Mouse (Mus musculus) heart, embryonic 16.5 days (tissue): Measurements from ENCODE around the gene Lrrc28. TPM values are rescaled to one million over a fixed set of nuclear protein-coding genes. Genes with fewer than 3 reads are reported as not detected.
A peak's percentile ranks its signal among the peaks of the same experiment; 100 is the strongest.

Experiments used
- ATAC-seq: fragments of 200-750 bp; cut with Nextera tagmentation; replicated peaks from 2 replicates; pipeline ENCODE4 v1.8.0; 2017; ENCODE audit warnings: moderate number of reproducible peaks; ENCODE audit not compliant: insufficient read depth, low FRiP score; ENCODE audit errors: extremely low read depth
- H3K27ac ChIP-seq: fragments of 300-500 bp; sonication (generic); 2 replicates; pipeline ENCODE4 v1.5.1; 2014; ENCODE audit warnings: mild to moderate bottlenecking, low read length, control low read depth, moderate library complexity
- H3K27me3 ChIP-seq: fragments of 300-500 bp; sonication (generic); 2 replicates; pipeline ENCODE4 v1.6.1; 2014; ENCODE audit warnings: low read length, mixed read lengths; ENCODE audit not compliant: control insufficient read depth, insufficient read depth
- H3K36me3 ChIP-seq: fragments of 300-500 bp; sonication (generic); 2 replicates; pipeline ENCODE4 v1.6.1; 2014; ENCODE audit not compliant: control insufficient read depth, insufficient read depth
- H3K4me1 ChIP-seq: fragments of 300-500 bp; sonication (generic); 2 replicates; pipeline ENCODE4 v1.6.1; 2014; ENCODE audit warnings: low read length, mixed read lengths; ENCODE audit not compliant: control insufficient read depth, insufficient read depth
- H3K4me2 ChIP-seq: fragments of 300-500 bp; sonication (generic); 2 replicates; pipeline ENCODE4 v1.6.1; 2014; ENCODE audit warnings: low read depth, mild to moderate bottlenecking, control low read depth, low read length
- H3K4me3 ChIP-seq: fragments of 300-500 bp; sonication (generic); 2 replicates; pipeline ENCODE4 v1.5.1; 2014; ENCODE audit warnings: mild to moderate bottlenecking, control low read depth, low read length
- H3K9ac ChIP-seq: fragments of 300-500 bp; sonication (generic); 2 replicates; pipeline ENCODE4 v1.6.1; 2014; ENCODE audit warnings: low read length, control low read depth
- H3K9me3 ChIP-seq: fragments of 300-500 bp; sonication (generic); replicated peaks from 2 replicates; pipeline ENCODE4 v1.6.1; 2016; ENCODE audit warnings: low read length; ENCODE audit not compliant: control insufficient read depth
- WGBS: fragments of 180-500 bp; shearing (Covaris S2); extraction: QIAGEN DNeasy Blood & Tissue Kit; methylation state at CpG from one replicate; pipeline ENCODE4 v1.1.7; 2014; 5-methylcytosine and 5-hydroxymethylcytosine counted together
- polyA plus RNA-seq: library from polyadenylated mRNA; unstranded; fragments of >200 nt; fragmentation: Nextera tagmentation; extraction: Ambion mirVana; gene quantifications from 2 replicates; pipeline ENCODE4 v1.2.1, GENCODE M21; 2015

The Lrrc28 gene
- polyA plus RNA-seq, 1 experiment from 2014 or later = 13.0 TPM

DNA sequence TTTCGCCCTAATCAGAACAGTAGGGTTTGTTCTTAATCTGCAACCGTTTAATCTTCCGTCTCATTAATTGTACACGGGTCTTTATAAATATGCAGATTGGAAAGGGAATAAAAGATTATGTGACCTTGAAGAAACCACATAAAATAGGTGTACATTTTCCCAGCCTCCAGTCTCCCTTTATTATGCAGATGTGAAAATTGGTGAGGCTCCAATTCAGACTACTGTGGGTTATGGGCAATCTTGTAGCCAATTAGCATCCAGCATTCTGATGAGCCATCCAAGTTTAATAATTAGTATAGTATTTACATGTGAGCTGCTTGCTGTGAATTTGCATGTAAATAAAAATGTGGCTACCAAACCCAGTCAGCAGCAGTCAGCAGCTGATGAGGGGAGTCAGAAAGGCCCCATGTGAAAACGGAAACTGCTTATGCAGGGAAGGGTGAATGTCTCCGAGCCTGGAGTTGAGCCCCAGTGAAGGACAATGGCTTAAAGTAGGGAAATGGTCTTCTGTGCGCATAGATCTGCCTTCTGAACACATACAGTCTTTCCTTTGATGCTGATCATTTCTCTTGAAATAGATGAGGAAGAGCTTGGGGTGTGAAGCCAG is 176.2 kb downstream of the Lrrc28 start:
- Histone ChIP-seq H3K9ac (no peak overlapping the region), H3K36me3 (no peaks in the 10 kb centered on the region), H3K27me3 (no peaks in the 10 kb centered on the region), H3K4me3 (no peak overlapping the region), H3K9me3 (no peaks in the 10 kb centered on the region), H3K4me2 (no peak overlapping the region), H3K27ac (no peak overlapping the region), H3K4me1 (peaks cover 17% of the 10 kb centered on the region)
- WGBS = 80% methylated on average over 7 of the region's 7 CpGs
- ATAC-seq = no peak

DNA sequence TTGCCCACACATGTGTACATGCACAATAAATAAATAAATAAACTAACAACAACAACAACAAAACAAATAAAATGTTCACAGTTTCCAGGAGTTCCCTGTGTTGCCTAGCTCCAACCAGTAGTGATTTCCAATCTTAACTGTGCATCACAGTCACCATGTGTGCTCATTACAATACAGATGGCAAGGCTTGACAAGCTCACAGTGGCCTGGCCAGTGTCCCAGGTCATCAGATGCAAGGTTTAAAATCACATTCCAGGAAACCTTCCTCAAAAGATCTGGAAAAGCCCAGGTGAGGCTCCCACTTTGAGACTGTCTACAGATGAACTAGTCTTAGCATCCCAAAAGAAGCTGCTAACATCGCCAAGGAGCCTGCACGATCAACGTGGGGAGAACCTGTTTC is 176.9 kb downstream of the Lrrc28 start:
- H3K36me3 ChIP-seq = no peaks in the 10 kb centered on the region
- no peak overlapping the region for H3K4me2 ChIP-seq
- no peaks in the 10 kb centered on the region for H3K9me3 ChIP-seq
- 90% methylated on average over 3 of the region's 3 CpGs for WGBS
- peaks cover 24% of the 10 kb centered on the region for H3K4me1 ChIP-seq
- no peaks in the 10 kb centered on the region for H3K27me3 ChIP-seq
- no peak overlapping the region for H3K4me3 ChIP-seq
- no peak overlapping the region for H3K9ac ChIP-seq
- ATAC-seq = no peak
- no peak overlapping the region for H3K27ac ChIP-seq

DNA sequence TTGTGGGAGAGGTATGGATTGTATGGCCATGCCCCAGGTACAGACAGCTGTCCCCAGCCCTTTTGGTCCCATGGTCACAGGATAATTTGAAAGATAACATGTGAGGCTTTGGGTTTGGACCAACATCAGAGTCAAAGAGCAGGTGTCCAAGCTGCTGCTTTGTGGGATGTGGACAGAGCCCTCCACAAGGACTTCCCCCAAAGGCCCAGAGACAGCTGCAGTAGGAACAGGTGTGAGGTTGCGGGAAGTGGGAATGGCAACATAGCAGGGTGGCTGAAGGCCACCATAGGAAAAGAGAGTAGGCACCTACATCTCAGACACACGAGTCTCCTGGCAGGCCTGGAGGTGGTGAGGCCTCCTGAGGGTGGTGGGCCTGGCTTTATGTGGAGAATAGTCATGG is 178.7 kb downstream of the Lrrc28 start:
- Histone ChIP-seq H3K36me3 (no peaks in the 10 kb centered on the region), H3K27me3 (no peaks in the 10 kb centered on the region), H3K9me3 (no peaks in the 10 kb centered on the region), H3K4me2 (no peak overlapping the region), H3K9ac (no peak overlapping the region), H3K4me1 (peaks cover 38% of the 10 kb centered on the region), H3K4me3 (no peak overlapping the region), H3K27ac (no peak overlapping the region)
- 90% methylated on average over 2 of the region's 2 CpGs for WGBS
- ATAC-seq = no peak

- ATAC-seq = no peak
- 89% methylated on average over 8 of the region's 8 CpGs for WGBS
Observed at GRCm38 (mm10) chr7:67464633-67465032, 180.4 kb downstream of the Lrrc28 start.

DNA sequence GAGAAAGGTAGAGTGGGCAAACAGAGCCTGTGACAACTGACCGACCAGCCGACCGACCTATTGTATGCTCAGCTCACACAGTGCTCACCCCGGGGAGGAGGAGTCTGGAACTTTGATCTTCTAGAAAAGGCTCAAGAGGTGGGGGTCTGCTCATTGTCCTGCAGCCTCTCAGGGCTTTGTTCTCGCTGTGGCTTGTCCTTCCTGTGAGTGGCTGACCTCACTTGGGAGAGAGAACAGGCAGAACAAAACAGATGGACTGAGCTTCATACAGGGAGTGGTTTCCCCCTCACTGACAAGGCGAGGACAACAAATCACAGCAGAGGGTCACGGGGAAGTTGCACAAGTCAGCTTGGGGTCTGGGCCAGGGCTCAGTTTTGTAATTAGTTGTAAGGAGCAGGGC is 181.5 kb downstream of the Lrrc28 start:
- Histone ChIP-seq H3K4me3 (no peak overlapping the region), H3K9me3 (no peaks in the 10 kb centered on the region), H3K9ac (peak overlapping the region; percentile 31; the same call in 1 of the 2 replicates), H3K4me2 (peak overlapping the region; percentile 0; the same call in 1 of the 2 replicates), H3K27ac (peak overlapping the region; percentile 87), H3K36me3 (no peaks in the 10 kb centered on the region), H3K27me3 (no peaks in the 10 kb centered on the region), H3K4me1 (peaks cover 52% of the 10 kb centered on the region)
- peak; percentile 31 for ATAC-seq
- 19% methylated on average over 7 of the region's 7 CpGs for WGBS

More at GRCm38 (mm10) chr7:67464633-67465032, 180.4 kb downstream of the Lrrc28 start:
- no peaks in the 10 kb centered on the region for H3K9me3 ChIP-seq
- H3K4me1 ChIP-seq = peaks cover 44% of the 10 kb centered on the region
- H3K36me3 ChIP-seq = no peaks in the 10 kb centered on the region
- H3K4me3 ChIP-seq = no peak overlapping the region
- no peaks in the 10 kb centered on the region for H3K27me3 ChIP-seq
- no peak overlapping the region for H3K4me2 ChIP-seq
- no peak overlapping the region for H3K27ac ChIP-seq
- no peak overlapping the region for H3K9ac ChIP-seq

Other genes with a start within 250 kb of the Lrrc28 start
- gene Ttc23, start 2.1 kb upstream of the Lrrc28 start, polyA plus RNA-seq = 17.5 and 18.1 TPM in 2 replicates
- gene Synm, start 114.5 kb upstream of the Lrrc28 start, polyA plus RNA-seq = 3.3 and 3.8 TPM in 2 replicates